Mouse (Mus musculus) stomach, embryonic 16.5 days (tissue): Measurements from ENCODE around the gene Ing1. TPM values are rescaled to one million over a fixed set of nuclear protein-coding genes. Genes with fewer than 3 reads are reported as not detected.
A peak's percentile ranks its signal among the peaks of the same experiment; 100 is the strongest.

Source experiments
- ATAC-seq: fragments of 200-750 bp; cut with Nextera tagmentation; 2 replicates; pipeline ENCODE4 v1.8.0; 2017; ENCODE audit warnings: moderate number of reproducible peaks, moderate TSS enrichment; ENCODE audit not compliant: insufficient read depth, low FRiP score
- H3K27ac ChIP-seq: fragments of 300-500 bp; sonication (generic); 2 replicates; pipeline ENCODE4 v1.5.1; 2014; ENCODE audit warnings: low read length
- H3K27me3 ChIP-seq: fragments of 300-500 bp; sonication (generic); 2 replicates; pipeline ENCODE4 v1.6.1; 2014; ENCODE audit warnings: low read length, control low read depth, mixed read lengths; ENCODE audit not compliant: control insufficient read depth, insufficient read depth
- H3K36me3 ChIP-seq: fragments of 300-500 bp; sonication (generic); 2 replicates; pipeline ENCODE4 v1.6.1; 2014; ENCODE audit warnings: low read length; ENCODE audit not compliant: control insufficient read depth, insufficient read depth
- H3K4me1 ChIP-seq: fragments of 300-500 bp; sonication (generic); 2 replicates; pipeline ENCODE4 v1.6.1; 2014; ENCODE audit warnings: low read length, control low read depth, mixed read lengths; ENCODE audit not compliant: control insufficient read depth, insufficient read depth
- H3K4me2 ChIP-seq: fragments of 300-500 bp; sonication (generic); 2 replicates; pipeline ENCODE4 v1.6.1; 2014; ENCODE audit warnings: low read depth, low read length, mixed read lengths
- H3K4me3 ChIP-seq: fragments of 300-500 bp; sonication (generic); replicated peaks from 2 replicates; pipeline ENCODE4 v1.5.1; 2014; ENCODE audit warnings: mild to moderate bottlenecking, low read length
- H3K9ac ChIP-seq: fragments of 300-500 bp; sonication (generic); 2 replicates; pipeline ENCODE4 v1.6.1; 2014; ENCODE audit warnings: low read length
- H3K9me3 ChIP-seq: fragments of 300-500 bp; sonication (generic); replicated peaks from 2 replicates; pipeline ENCODE4 v1.6.1; 2016; ENCODE audit warnings: low read length, control low read depth; ENCODE audit not compliant: control insufficient read depth
- WGBS: fragments of 180-500 bp; shearing (Covaris S2); extraction: QIAGEN DNeasy Blood & Tissue Kit; methylation state at CpG from one replicate; pipeline ENCODE4 v1.1.7; 2014; 5-methylcytosine and 5-hydroxymethylcytosine counted together
- polyA plus RNA-seq: library from polyadenylated mRNA; unstranded; fragments of >200 nt; fragmentation: Nextera tagmentation; extraction: Ambion mirVana; gene quantifications from 2 replicates; pipeline ENCODE4 v1.2.1, GENCODE M21; 2015

Ing1 gene
- polyA plus RNA-seq, result 24.7 and 24.9 TPM in 2 replicates

GRCm38 (mm10) chr8:11554799-11555719 lies at the start of gene Ing1:
TSS of gene Ing1 (plus strand) at chr8:11555571.
- under 1% methylated on average over 52 of the region's 52 CpGs for WGBS
- ATAC-seq, result peak; percentile 74

GRCm38 (mm10) chr8:11506074-11506473 lies 49.3 kb upstream of the Ing1 start:
- WGBS, result 83% methylated on average over 14 of the region's 14 CpGs

More at GRCm38 (mm10) chr8:11554799-11555719, at the start of gene Ing1:
- Histone ChIP-seq H3K36me3 (no peaks in the 10 kb centered on the region), H3K4me2 (peak within 1 kb of the TSS; percentile 70), H3K4me3 (peak within 1 kb of the TSS; percentile 67), H3K9me3 (no peaks in the 10 kb centered on the region), H3K4me1 (peaks cover 27% of the 10 kb centered on the region), H3K27me3 (no peaks in the 10 kb centered on the region), H3K27ac (peak within 1 kb of the TSS; percentile 97), H3K9ac (peak within 1 kb of the TSS; percentile 98)

GRCm38 (mm10) chr8:11506802-11507201 lies 48.6 kb upstream of the Ing1 start:
- no peak for ATAC-seq

More at GRCm38 (mm10) chr8:11506074-11506473, 49.3 kb upstream of the Ing1 start:
- Histone ChIP-seq H3K27ac (no peak overlapping the region), H3K27me3 (no peaks in the 10 kb centered on the region), H3K4me3 (no peak overlapping the region), H3K4me2 (no peak overlapping the region), H3K9me3 (no peaks in the 10 kb centered on the region), H3K4me1 (no peaks in the 10 kb centered on the region), H3K9ac (no peak overlapping the region), H3K36me3 (peaks cover 28% of the 10 kb centered on the region)
- no peak for ATAC-seq

GRCm38 (mm10) chr8:11508880-11509279 lies 46.5 kb upstream of the Ing1 start:
- H3K36me3 ChIP-seq, result peaks cover 39% of the 10 kb centered on the region
- H3K4me1 ChIP-seq, result no peaks in the 10 kb centered on the region
- no peak overlapping the region for H3K4me3 ChIP-seq
- H3K27me3 ChIP-seq, result no peaks in the 10 kb centered on the region
- no peak overlapping the region for H3K4me2 ChIP-seq
- 71% methylated on average over 10 of the region's 10 CpGs for WGBS
- no peaks in the 10 kb centered on the region for H3K9me3 ChIP-seq
- no peak overlapping the region for H3K27ac ChIP-seq
- no peak overlapping the region for H3K9ac ChIP-seq
- ATAC-seq, result no peak

More at GRCm38 (mm10) chr8:11506802-11507201, 48.6 kb upstream of the Ing1 start:
- H3K4me1 ChIP-seq, result no peaks in the 10 kb centered on the region
- peaks cover 29% of the 10 kb centered on the region for H3K36me3 ChIP-seq
- no peaks in the 10 kb centered on the region for H3K9me3 ChIP-seq
- H3K4me2 ChIP-seq, result no peak overlapping the region
- no peak overlapping the region for H3K27ac ChIP-seq
- no peaks in the 10 kb centered on the region for H3K27me3 ChIP-seq
- 63% methylated on average over 6 of the region's 6 CpGs for WGBS
- no peak overlapping the region for H3K9ac ChIP-seq
- no peak overlapping the region for H3K4me3 ChIP-seq

GRCm38 (mm10) chr8:11510971-11511370 lies 44.4 kb upstream of the Ing1 start:
- Histone ChIP-seq H3K4me3 (no peak overlapping the region), H3K36me3 (peaks cover 30% of the 10 kb centered on the region), H3K27me3 (no peaks in the 10 kb centered on the region), H3K4me1 (no peaks in the 10 kb centered on the region), H3K27ac (no peak overlapping the region), H3K9ac (no peak overlapping the region), H3K4me2 (no peak overlapping the region), H3K9me3 (no peaks in the 10 kb centered on the region)
- WGBS, result 90% methylated on average over 5 of the region's 5 CpGs
- no peak for ATAC-seq

- WGBS, result 86% methylated on average over 9 of the region's 9 CpGs
- Histone ChIP-seq H3K27me3 (no peaks in the 10 kb centered on the region), H3K36me3 (peaks cover 29% of the 10 kb centered on the region), H3K4me3 (no peak overlapping the region), H3K9me3 (no peaks in the 10 kb centered on the region), H3K4me2 (no peak overlapping the region), H3K9ac (no peak overlapping the region), H3K27ac (no peak overlapping the region), H3K4me1 (no peaks in the 10 kb centered on the region)
- ATAC-seq, result no peak
Observed at GRCm38 (mm10) chr8:11512711-11513110, 42.7 kb upstream of the Ing1 start.

GRCm38 (mm10) chr8:11513247-11513646 lies 42.1 kb upstream of the Ing1 start:
- 86% methylated on average over 5 of the region's 5 CpGs for WGBS
- Histone ChIP-seq H3K9ac (no peak overlapping the region), H3K4me1 (no peaks in the 10 kb centered on the region), H3K27ac (no peak overlapping the region), H3K4me2 (no peak overlapping the region), H3K4me3 (no peak overlapping the region), H3K27me3 (no peaks in the 10 kb centered on the region), H3K9me3 (no peaks in the 10 kb centered on the region), H3K36me3 (peaks cover 28% of the 10 kb centered on the region)
- no peak for ATAC-seq

- H3K4me3 ChIP-seq, result no peak overlapping the region
- no peak for ATAC-seq
- H3K4me1 ChIP-seq, result no peaks in the 10 kb centered on the region
- no peaks in the 10 kb centered on the region for H3K9me3 ChIP-seq
- no peak overlapping the region for H3K27ac ChIP-seq
- peaks cover 19% of the 10 kb centered on the region; the same call in 1 of the 2 replicates for H3K36me3 ChIP-seq
- 94% methylated on average over 9 of the region's 9 CpGs for WGBS
- H3K9ac ChIP-seq, result no peak overlapping the region
- no peaks in the 10 kb centered on the region for H3K27me3 ChIP-seq
- no peak overlapping the region for H3K4me2 ChIP-seq
Observed at GRCm38 (mm10) chr8:11516292-11516691, 39.1 kb upstream of the Ing1 start.

- no peaks in the 10 kb centered on the region for H3K9me3 ChIP-seq
- no peak overlapping the region for H3K27ac ChIP-seq
- 70% methylated on average over 16 of the region's 16 CpGs for WGBS
- no peak overlapping the region for H3K4me3 ChIP-seq
- no peak overlapping the region for H3K4me2 ChIP-seq
- H3K9ac ChIP-seq, result no peak overlapping the region
- H3K27me3 ChIP-seq, result no peaks in the 10 kb centered on the region
- peaks cover 11% of the 10 kb centered on the region; the same call in 1 of the 2 replicates for H3K36me3 ChIP-seq
- H3K4me1 ChIP-seq, result no peaks in the 10 kb centered on the region
- no peak for ATAC-seq
Observed at GRCm38 (mm10) chr8:11517366-11518055, 37.9 kb upstream of the Ing1 start.
